Mouse (Mus musculus): ENCODE results near the gene Wdr75. TPM values are rescaled to one million over a fixed set of nuclear protein-coding genes. Genes with fewer than 3 reads are reported as not detected.
A peak's percentile ranks its signal among the peaks of the same experiment; 100 is the strongest.

Wdr75 gene
- polyA plus RNA-seq, 1 experiment from 2014 or later, result 58.1 TPM

DNA sequence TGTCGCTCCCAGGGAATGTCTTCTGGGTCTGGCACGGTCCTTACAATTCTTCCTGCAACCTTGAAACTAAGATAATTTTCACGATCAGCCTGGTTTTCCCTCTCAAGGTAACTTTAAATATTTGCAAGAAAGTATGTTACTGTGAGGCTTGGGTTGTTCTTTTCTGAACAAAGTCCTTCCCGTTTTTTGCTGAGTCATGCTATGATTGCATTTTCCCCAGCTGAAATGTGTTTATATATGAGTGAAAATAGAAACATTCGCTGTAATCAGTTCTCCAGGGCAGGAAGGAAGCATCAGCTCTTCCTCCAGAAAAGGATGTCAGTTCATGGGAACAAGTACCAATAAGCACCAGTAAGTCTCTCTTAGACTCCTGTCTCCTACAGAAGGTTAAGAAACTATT is 65.4 kb downstream of the Wdr75 start:
- ATAC-seq (replicated peaks; ENCODE audit: low FRiP score, low read depth) (no peak), DNase-seq (ENCODE audit: low spot score) (peak; percentile 54)
- H3K4me2 ChIP-seq (ENCODE audit: low read length), result no peak overlapping the region
- H3K4me3 ChIP-seq (replicated peaks; ENCODE audit: low read depth, low read length), result no peak overlapping the region
- H3K27ac ChIP-seq, result no peak overlapping the region
- WGBS, result 39% methylated on average over 5 of the region's 5 CpGs
- H3K9me3 ChIP-seq (replicated peaks; ENCODE audit: low read length), result no peaks in the 10 kb centered on the region
- H3K9ac ChIP-seq (ENCODE audit: low read depth, low read length), result no peak overlapping the region
- peaks cover 2% of the 10 kb centered on the region; the same call in 1 of the 2 replicates for H3K4me1 ChIP-seq (replicated peaks; ENCODE audit: insufficient read depth, low read length)
- no peaks in the 10 kb centered on the region for H3K27me3 ChIP-seq (ENCODE audit: insufficient read depth, low read length)
- H3K36me3 ChIP-seq (ENCODE audit: insufficient read depth, low read length), result no peaks in the 10 kb centered on the region
- TF ChIP-seq CTCF (IDR thresholded peaks at IDR 0.05; ENCODE audit: low read depth), result no peak

DNA sequence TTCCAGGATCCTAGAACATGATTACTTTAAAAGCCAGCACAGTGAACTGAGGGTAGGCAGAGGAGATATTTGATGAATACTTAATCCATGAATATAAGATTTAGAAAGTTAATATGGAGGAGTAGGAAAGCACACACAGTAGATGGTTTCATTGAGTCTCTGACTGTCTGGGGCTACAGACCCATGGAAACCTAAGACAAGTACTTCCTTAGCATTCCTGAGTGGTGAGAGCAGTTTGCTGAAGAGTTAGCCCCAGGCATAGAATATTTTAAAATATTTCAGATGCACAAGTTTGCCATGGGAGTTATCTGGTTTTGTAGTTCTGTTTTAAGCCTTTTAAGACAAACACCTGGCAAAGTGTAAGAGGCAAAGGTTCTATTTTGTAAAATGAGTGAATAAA is 66.2 kb downstream of the Wdr75 start:
- H3K4me3 ChIP-seq (replicated peaks; ENCODE audit: low read depth, low read length), result no peak overlapping the region
- ATAC-seq (replicated peaks; ENCODE audit: low FRiP score, low read depth), result no peak
- no peak for DNase-seq (ENCODE audit: low spot score)
- no peaks in the 10 kb centered on the region for H3K36me3 ChIP-seq (ENCODE audit: insufficient read depth, low read length)
- no peak overlapping the region for H3K27ac ChIP-seq
- no peaks in the 10 kb centered on the region for H3K9me3 ChIP-seq (replicated peaks; ENCODE audit: low read length)
- no peaks in the 10 kb centered on the region for H3K27me3 ChIP-seq (ENCODE audit: insufficient read depth, low read length)
- peaks cover 3% of the 10 kb centered on the region; the same call in 1 of the 2 replicates for H3K4me1 ChIP-seq (replicated peaks; ENCODE audit: insufficient read depth, low read length)
- H3K4me2 ChIP-seq (ENCODE audit: low read length), result no peak overlapping the region
- TF ChIP-seq CTCF (IDR thresholded peaks at IDR 0.05; ENCODE audit: low read depth), result no peak
- H3K9ac ChIP-seq (ENCODE audit: low read depth, low read length), result no peak overlapping the region

DNA sequence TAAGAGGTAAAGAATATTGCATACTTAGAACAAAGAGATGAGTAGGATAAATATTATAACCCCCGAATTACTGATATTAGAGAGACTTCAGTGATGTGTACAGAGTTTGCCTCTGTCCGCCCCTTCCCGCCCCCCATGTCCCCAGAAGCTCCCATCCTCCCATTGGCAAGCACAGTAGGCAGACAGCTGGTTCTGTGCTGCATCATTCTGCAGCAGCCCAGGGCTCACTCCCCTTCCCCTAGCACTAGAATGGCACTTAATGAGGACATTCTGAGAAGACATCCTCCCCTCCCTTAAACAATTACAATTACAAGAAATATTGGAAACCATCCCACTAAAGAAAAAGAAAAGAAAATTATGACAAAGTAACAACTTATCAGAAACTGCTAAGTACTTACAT is 68.7 kb downstream of the Wdr75 start:
- WGBS, result 93% methylated on average over 3 of the region's 3 CpGs
- H3K9me3 ChIP-seq (replicated peaks; ENCODE audit: low read length), result no peaks in the 10 kb centered on the region

DNA sequence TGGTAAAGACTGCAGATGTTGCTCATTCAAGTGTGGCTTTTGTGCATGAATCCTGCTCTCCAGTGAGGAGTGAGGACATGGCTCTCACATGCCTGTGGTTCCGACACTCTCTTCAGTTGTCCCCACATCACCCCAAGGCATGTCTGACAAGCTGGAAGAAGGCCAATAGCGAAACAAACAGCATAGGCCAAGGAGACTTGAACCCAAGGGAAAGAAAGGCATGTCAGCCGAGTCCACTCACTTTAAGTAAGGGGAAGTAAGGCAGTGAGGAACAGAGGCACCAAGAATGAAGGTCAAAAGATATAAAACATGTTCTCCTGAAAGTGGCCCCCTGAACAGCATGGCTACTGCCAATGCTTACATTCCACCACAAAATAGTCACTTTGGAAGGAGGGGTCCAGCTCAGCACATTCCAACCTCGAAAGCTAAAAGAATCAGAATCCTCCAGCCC is 69.6 kb downstream of the Wdr75 start:
- TF ChIP-seq CTCF (IDR thresholded peaks at IDR 0.05; ENCODE audit: low read depth), result 0 out of 2 replicates have a peak, but pooled peaks have one; percentile 2
- peak; percentile 90 for DNase-seq (ENCODE audit: low spot score)
- ATAC-seq (replicated peaks; ENCODE audit: low FRiP score, low read depth), result peak; percentile 65
- Histone ChIP-seq H3K36me3 (ENCODE audit: insufficient read depth, low read length) (no peaks in the 10 kb centered on the region), H3K9ac (ENCODE audit: low read depth, low read length) (no peak overlapping the region), H3K9me3 (replicated peaks; ENCODE audit: low read length) (no peaks in the 10 kb centered on the region), H3K4me1 (replicated peaks; ENCODE audit: insufficient read depth, low read length) (peaks cover 3% of the 10 kb centered on the region), H3K4me2 (ENCODE audit: low read length) (no peak overlapping the region), H3K27ac (peak overlapping the region; percentile 70), H3K27me3 (ENCODE audit: insufficient read depth, low read length) (no peaks in the 10 kb centered on the region), H3K4me3 (replicated peaks; ENCODE audit: low read depth, low read length) (no peak overlapping the region)
- 43% methylated on average over 4 of the region's 4 CpGs for WGBS

More for the DNA sequence above, 68.7 kb downstream of the Wdr75 start:
- DNase-seq (ENCODE audit: low spot score) (no peak), ATAC-seq (replicated peaks; ENCODE audit: low FRiP score, low read depth) (no peak)
- no peak for TF ChIP-seq CTCF (IDR thresholded peaks at IDR 0.05; ENCODE audit: low read depth)
- Histone ChIP-seq H3K27ac (peak overlapping the region; percentile 70; the same call in 1 of the 2 replicates), H3K4me1 (replicated peaks; ENCODE audit: insufficient read depth, low read length) (peaks cover 3% of the 10 kb centered on the region), H3K36me3 (ENCODE audit: insufficient read depth, low read length) (no peaks in the 10 kb centered on the region), H3K4me3 (replicated peaks; ENCODE audit: low read depth, low read length) (no peak overlapping the region), H3K9ac (ENCODE audit: low read depth, low read length) (no peak overlapping the region), H3K4me2 (ENCODE audit: low read length) (no peak overlapping the region), H3K27me3 (ENCODE audit: insufficient read depth, low read length) (no peaks in the 10 kb centered on the region)

DNA sequence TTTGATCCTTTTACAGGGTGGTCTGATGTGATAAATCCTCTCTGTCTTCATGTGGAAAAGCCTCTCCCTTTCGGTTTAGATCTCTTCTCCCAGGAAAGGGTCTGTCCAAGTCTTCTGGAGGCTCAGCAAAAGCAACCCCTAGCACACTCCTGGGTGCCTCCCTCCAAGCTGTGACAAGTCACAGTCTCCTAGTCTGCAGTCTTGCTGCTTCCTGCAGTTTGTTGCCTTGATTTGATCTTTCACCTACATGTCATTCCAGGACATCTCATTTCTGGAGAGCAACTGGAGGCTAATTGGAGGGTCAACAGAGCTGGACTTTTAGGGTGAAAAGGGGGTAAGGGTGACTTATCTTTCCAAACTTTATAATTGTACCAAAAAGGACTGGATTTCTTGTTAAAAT is 70.3 kb downstream of the Wdr75 start:
- TF ChIP-seq CTCF (IDR thresholded peaks at IDR 0.05; ENCODE audit: low read depth), result no peak
- 13% methylated on average over 1 of the region's 1 CpGs for WGBS
- ATAC-seq (replicated peaks; ENCODE audit: low FRiP score, low read depth) (no peak), DNase-seq (ENCODE audit: low spot score) (peak; percentile 77)
- Histone ChIP-seq H3K4me2 (ENCODE audit: low read length) (no peak overlapping the region), H3K36me3 (ENCODE audit: insufficient read depth, low read length) (no peaks in the 10 kb centered on the region), H3K9me3 (replicated peaks; ENCODE audit: low read length) (no peaks in the 10 kb centered on the region), H3K9ac (ENCODE audit: low read depth, low read length) (no peak overlapping the region), H3K27ac (peak overlapping the region; percentile 74), H3K27me3 (ENCODE audit: insufficient read depth, low read length) (no peaks in the 10 kb centered on the region), H3K4me3 (replicated peaks; ENCODE audit: low read depth, low read length) (no peak overlapping the region), H3K4me1 (replicated peaks; ENCODE audit: insufficient read depth, low read length) (peaks cover 7% of the 10 kb centered on the region)

DNA sequence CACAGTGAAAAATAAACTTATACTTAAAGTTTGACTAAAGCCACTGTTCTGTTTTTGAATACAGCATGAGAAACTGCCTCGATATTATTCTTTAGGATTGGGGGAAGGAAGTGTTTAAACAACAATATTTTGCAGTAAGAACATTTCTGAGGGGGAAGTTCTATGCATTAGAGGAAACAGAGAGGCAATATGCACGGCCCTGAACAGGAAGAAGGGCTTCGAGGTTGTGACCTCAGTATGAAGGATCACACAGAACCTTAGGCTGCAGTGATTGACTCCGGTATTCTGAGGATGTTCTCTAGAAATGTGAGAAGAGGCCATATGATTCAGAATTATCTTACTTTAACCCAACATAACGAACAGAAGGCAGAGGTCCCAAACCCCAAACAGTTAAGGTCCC is 70.8 kb downstream of the Wdr75 start:
- Histone ChIP-seq H3K4me2 (ENCODE audit: low read length) (no peak overlapping the region; the same call in 1 of the 2 replicates), H3K27me3 (ENCODE audit: insufficient read depth, low read length) (no peaks in the 10 kb centered on the region), H3K4me1 (replicated peaks; ENCODE audit: insufficient read depth, low read length) (peaks cover 7% of the 10 kb centered on the region), H3K27ac (peak overlapping the region; percentile 74), H3K9me3 (replicated peaks; ENCODE audit: low read length) (no peaks in the 10 kb centered on the region), H3K9ac (ENCODE audit: low read depth, low read length) (no peak overlapping the region), H3K4me3 (replicated peaks; ENCODE audit: low read depth, low read length) (no peak overlapping the region), H3K36me3 (ENCODE audit: insufficient read depth, low read length) (no peaks in the 10 kb centered on the region)
- no peak for TF ChIP-seq CTCF (IDR thresholded peaks at IDR 0.05; ENCODE audit: low read depth)
- no peak for ATAC-seq (replicated peaks; ENCODE audit: low FRiP score, low read depth)
- WGBS, result 33% methylated on average over 5 of the region's 5 CpGs
- DNase-seq (ENCODE audit: low spot score), result no peak

Measured in kidney, postnatal 0 days (tissue).